Mouse (Mus musculus) frontal cortex, adult 2 months (tissue): ENCODE measurements around the gene Trim28. TPM values are rescaled to one million over a fixed set of nuclear protein-coding genes. Genes with fewer than 3 reads are reported as not detected.
A peak's percentile ranks its signal among the peaks of the same experiment; 100 is the strongest.

Experiments
- DNase-seq, 2 experiments: peaks; one replicate each; pipeline ENCODE4 v3.0.0; 2022; ENCODE audit warnings: low spot score in 1 of 2; ENCODE audit errors: extremely low spot score in 1 of 2
- polyA plus RNA-seq: library from polyadenylated mRNA; depleted of rRNA; stranded (reverse); fragments of >200 nt; gene quantifications from 2 replicates; pipeline ENCODE4 v1.2.3, GENCODE M21; 2012

Trim28 gene
- polyA plus RNA-seq, 1 experiment: 234 TPM

- no peak for DNase-seq
Observed at GRCm38 (mm10) chr7:12997230-12997629, 1.7 kb upstream of the Trim28 start.

DNA sequence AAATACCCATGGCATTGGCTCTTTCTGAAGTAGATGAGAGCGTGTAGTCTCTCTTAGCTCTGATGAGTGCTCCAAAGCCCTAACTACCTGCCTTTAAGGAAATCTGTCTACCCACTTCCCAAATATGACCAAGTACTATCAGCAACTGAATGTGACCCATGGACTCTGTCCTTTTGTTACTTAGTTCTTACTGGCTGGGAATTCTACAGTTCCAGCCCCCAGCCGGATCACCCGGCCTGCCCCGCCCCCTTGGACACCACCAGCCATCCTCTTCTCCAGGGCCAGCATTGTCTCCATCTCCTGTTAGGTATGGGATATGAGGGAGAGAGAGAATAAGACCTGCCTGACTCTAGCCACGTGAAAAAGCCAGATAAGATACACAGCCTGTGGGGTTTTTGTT, 861 bp upstream of the Trim28 start, which contains the start of gene Slc27a5:
Slc27a5 (minus strand) TSS at position 140 of the 400 bp plus-strand sequence.
- no peak for DNase-seq

- DNase-seq: no peak
Observed at GRCm38 (mm10) chr7:13001584-13001983, 2.7 kb downstream of the Trim28 start.

DNA sequence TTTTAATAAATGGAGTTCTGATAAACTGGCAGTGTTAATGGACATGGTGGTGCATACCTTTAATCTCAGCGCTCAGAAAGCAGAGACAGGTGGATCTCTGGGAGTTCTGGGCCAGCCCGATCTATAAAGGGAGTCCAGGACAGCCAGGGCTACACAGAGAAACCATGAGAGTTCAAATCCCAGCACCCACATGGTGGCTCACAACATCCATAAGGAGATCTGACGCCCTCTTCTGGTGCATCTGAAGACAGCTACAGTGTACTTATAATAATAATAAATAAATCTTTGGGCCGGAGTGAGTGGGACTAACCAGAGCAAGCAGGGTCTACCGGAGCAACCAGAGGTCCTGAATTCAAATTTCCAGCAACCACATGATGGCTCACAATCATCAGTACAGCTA, 4.5 kb downstream of the Trim28 start:
- no peak for DNase-seq

- DNase-seq: no peak
Observed at GRCm38 (mm10) chr7:13006011-13006410, 7.1 kb downstream of the Trim28 start.

DNA sequence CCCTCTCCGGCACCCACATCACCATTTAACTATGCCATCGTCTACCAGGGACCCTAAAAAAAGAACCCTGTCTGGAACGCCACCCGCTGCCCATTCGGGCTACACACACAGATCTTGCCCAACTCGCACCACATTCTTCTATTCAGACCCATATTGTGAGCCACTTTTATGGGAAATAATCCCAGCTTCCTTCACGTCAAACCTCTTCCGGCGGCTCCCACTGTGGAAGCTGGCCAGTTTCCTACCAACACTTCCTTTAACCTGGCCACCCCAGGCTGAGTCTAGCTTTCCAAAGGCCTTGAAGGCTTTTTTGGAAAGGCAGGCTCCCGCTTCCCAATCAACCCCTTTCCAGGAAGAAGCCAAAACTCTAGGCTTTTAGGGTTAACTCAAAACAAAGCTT, 7.6 kb downstream of the Trim28 start:
- DNase-seq: no peak

DNA sequence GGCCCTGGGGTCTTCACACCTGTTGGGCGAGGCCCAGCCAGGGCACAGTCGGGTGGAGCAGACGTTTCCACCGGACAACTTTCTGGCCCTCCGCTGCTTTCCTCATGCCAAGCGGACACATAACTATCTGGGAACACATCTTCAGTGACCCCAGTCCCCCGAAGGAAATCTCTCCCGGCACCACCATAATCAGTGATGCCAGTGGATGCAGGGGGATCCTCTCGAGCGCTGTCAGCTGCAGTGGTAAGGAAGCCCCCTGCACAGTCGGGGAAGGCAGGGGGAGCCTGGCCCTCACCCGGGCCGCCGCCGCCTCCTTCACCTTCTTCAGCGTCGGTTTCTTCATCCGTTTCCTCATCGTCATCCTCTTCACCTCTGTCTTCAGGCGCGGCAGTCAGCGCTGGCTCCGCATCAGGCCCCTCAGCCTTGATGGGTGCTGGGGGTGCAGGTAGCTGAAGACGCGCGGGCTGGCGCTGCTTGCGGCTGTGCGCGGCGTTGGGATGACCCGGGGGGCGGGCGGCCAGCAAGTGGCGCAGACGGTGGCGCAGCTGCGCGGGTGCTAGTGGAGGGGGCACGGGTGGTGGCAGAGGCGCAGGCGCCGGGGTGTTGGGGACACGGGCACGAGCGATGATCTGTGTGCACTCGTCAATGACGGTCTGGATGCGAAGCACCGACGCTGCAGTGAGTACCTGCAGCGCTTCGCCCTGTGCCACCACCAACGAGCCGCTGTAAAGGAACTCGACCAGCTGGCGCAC, 8.6 kb downstream of the Trim28 start:
- no peak for DNase-seq

DNA sequence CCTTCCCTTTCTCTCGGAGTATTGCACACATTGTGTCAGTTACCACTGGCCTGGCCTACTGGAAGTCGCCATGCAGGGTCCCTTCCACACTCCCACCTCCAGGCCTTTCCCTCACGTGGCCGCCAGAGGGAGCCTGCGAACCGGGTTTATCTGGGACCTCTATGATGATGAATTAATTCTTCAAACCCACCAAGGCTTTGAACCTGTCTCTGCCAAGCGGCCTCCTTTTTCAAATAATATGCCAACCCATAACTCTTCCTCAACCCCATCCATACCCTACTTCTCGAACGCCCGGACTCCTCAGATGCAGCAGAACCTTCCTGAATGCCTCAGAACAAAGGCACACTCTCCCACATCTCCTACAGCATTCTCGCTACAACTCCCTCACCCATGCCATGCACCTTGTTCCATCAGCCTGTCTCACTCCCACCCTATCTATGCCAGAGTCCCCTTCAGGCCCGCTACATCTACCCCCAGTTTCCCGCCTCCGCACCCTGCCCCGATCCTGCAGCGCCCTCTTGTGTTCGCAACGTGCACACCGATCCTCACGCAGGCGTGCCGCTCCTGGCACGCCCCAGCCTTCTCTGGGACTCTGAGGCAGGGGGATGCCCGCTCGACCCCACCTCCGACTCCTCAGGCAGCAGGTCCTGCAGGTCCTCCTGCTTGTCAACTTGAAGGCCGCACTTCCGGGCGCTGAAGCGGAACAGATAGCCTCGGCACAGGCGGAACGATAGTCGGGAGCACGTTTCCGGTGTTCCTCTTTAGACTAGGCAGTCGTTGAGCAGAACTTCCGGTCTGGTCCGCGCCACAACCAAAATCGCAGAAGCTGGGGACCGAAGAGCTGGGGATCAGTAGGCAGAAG, 10.5 kb downstream of the Trim28 start:
- peak; percentile 86 to 94 for DNase-seq

GRCm38 (mm10) chr7:13010005-13010908, 11.3 kb downstream of the Trim28 start, which contains the start of gene Zbtb45:
Gene Zbtb45, minus strand, starts transcription at chr7:13010034.
- DNase-seq: no peak

DNA sequence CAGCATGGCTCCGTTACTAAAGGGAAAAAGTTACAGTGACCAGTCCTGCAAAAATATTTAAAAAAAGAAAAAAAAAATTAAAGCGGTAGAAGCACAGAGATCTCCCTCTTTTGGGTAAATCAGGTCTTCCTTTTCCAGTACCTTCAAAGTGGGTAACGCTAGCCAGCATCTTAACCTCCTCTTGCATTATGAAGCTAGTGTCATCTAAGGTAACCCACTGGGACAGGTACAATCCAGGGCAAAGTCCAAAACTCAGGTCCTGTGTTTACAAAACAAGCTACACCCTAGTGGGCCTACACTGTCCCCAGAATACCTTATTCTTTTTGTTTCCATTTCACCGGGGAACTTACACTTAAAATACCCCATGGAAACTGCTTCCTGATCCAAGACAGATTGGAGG, 14.8 kb downstream of the Trim28 start:
- DNase-seq: no peak

- DNase-seq: no peak
Observed at GRCm38 (mm10) chr7:13014275-13014839, 15.4 kb downstream of the Trim28 start.

GRCm38 (mm10) chr7:13015217-13015616, 16.3 kb downstream of the Trim28 start:
- no peak for DNase-seq

- no peak for DNase-seq
Observed at GRCm38 (mm10) chr7:13022773-13023535, 24.0 kb downstream of the Trim28 start.

GRCm38 (mm10) chr7:13023928-13024731, 25.2 kb downstream of the Trim28 start:
- peak; percentile 81 to 94 for DNase-seq

- DNase-seq: peak in 1 of 2 experiments; percentile 83
Observed at GRCm38 (mm10) chr7:13024805-13025204, 25.9 kb downstream of the Trim28 start.

GRCm38 (mm10) chr7:13025511-13026112, 26.7 kb downstream of the Trim28 start:
- DNase-seq: no peak

DNA sequence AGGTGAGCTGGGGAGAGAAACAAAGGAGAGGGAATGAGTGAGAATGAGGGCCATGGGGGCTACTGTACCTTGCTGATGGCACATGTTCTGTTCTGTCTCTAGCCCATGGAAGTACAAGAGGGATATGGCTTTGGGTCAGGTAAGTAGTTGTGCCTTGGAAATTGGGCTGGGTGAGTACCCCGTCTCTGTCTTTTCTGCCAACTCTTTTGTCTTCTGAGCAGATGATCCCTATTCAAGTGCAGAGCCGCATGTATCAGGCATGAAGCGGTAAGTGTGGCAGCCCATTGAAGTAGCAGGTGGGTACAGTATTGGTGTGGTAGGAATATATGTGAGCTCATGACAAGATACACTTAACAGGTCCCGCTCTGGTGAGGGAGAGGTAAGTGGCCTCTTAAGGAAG, 30.1 kb downstream of the Trim28 start:
- no peak for DNase-seq

DNA sequence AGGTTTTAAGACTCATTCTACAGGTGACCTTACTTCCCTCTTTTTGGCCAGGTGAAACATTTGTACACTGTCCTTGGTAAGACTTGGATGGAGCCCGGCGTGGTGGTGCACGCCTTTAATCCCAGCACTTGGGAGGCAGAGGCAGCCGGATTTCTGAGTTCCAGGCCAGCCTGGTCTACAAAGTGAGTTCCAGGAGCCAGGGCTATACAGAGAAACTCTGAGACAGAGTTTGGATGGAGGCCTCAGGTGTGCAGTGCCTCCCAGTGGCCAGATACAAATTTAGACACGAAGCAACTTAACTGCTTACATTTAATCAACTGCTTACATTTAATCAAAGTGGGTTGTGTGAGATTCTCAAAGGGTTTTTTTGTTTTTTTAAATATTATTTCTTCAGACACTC, 32.2 kb downstream of the Trim28 start:
- DNase-seq: no peak
